Mouse (Mus musculus) large intestine, adult 2 months (tissue): ENCODE measurements around the gene Gm45234. TPM values are rescaled to one million over a fixed set of nuclear protein-coding genes. Genes with fewer than 3 reads are reported as not detected.

Source experiments
- DNase-seq: peaks from one replicate; pipeline ENCODE4 v3.0.0-alpha.2; 2012; ENCODE audit warnings: low read depth, low spot score
- WGBS: fragments of 180-500 bp; shearing (Covaris S2); methylation state at CpG from one replicate; pipeline ENCODE4 v1.1.7; 2018; 5-methylcytosine and 5-hydroxymethylcytosine counted together
- polyA plus RNA-seq: library from polyadenylated mRNA; depleted of rRNA; stranded (reverse); fragments of >200 nt; gene quantifications from 2 replicates; pipeline ENCODE4 v1.2.3, GENCODE M21; 2012; rRNA removed

The Gm45234 gene
- polyA plus RNA-seq, 1 experiment = not detected

GRCm38 (mm10) chr6:124690517-124690916 lies 65.3 kb downstream of the Gm45234 start:
- 93% methylated on average over 3 of the region's 3 CpGs for WGBS

More at GRCm38 (mm10) chr6:124690517-124690916, 65.3 kb downstream of the Gm45234 start:
- DNase-seq = no peak

Other genes with a start within 250 kb of the Gm45234 start
- 19.0 and 24.3 TPM in 2 replicates for gene C1ra, start 243.6 kb downstream of the Gm45234 start, polyA plus RNA-seq
- gene C1s1, start 213.7 kb downstream of the Gm45234 start, polyA plus RNA-seq = 31.4 and 47.1 TPM in 2 replicates
- gene C1rb, start 185.7 kb downstream of the Gm45234 start, polyA plus RNA-seq = 0.04 TPM in 1 of 2 replicates, not detected in the other
- 0.02 and 0.18 TPM in 2 replicates for gene C1s2, start 119.9 kb downstream of the Gm45234 start, polyA plus RNA-seq
- 211 and 383 TPM in 2 replicates for gene Lpcat3, start 93.0 kb downstream of the Gm45234 start, polyA plus RNA-seq
- gene Emg1, start 43.8 kb downstream of the Gm45234 start, polyA plus RNA-seq = 90.6 and 107 TPM in 2 replicates
- 215 and 267 TPM in 2 replicates for gene Phb2, start 43.7 kb downstream of the Gm45234 start, polyA plus RNA-seq
- 35.0 and 38.7 TPM in 2 replicates for gene Ptpn6, start 17.3 kb downstream of the Gm45234 start, polyA plus RNA-seq
- 156 TPM in 2 replicates for gene Grcc10, start 14.6 kb downstream of the Gm45234 start, polyA plus RNA-seq
- gene Atn1, start 503 bp upstream of the Gm45234 start, polyA plus RNA-seq = 31.9 and 33.6 TPM in 2 replicates
- gene Eno2, start 13.7 kb upstream of the Gm45234 start, polyA plus RNA-seq = 3.2 and 4.2 TPM in 2 replicates
- 0.47 and 1.1 TPM in 2 replicates for gene Lrrc23, start 23.7 kb upstream of the Gm45234 start, polyA plus RNA-seq
- gene Spsb2, start 52.6 kb upstream of the Gm45234 start, polyA plus RNA-seq = 23.9 and 28.5 TPM in 2 replicates
- 671 and 859 TPM in 2 replicates for gene Tpi1, start 58.3 kb upstream of the Gm45234 start, polyA plus RNA-seq
- 58.3 and 64.0 TPM in 2 replicates for gene Usp5, start 73.5 kb upstream of the Gm45234 start, polyA plus RNA-seq
- gene Cdca3, start 73.5 kb upstream of the Gm45234 start, polyA plus RNA-seq = 120 and 146 TPM in 2 replicates
- 0.11 and 0.12 TPM in 2 replicates for gene Gnb3, start 84.3 kb upstream of the Gm45234 start, polyA plus RNA-seq
- 8.3 and 10.5 TPM in 2 replicates for gene P3h3, start 101.7 kb upstream of the Gm45234 start, polyA plus RNA-seq
- gene Gpr162, start 108.0 kb upstream of the Gm45234 start, polyA plus RNA-seq = 1.1 and 1.7 TPM in 2 replicates
- gene Cd4, start 132.2 kb upstream of the Gm45234 start, polyA plus RNA-seq = 6.7 and 7.9 TPM in 2 replicates
- gene Lag3, start 155.7 kb upstream of the Gm45234 start, polyA plus RNA-seq = 3.8 and 4.7 TPM in 2 replicates
- 658 and 1,077 TPM in 2 replicates for gene Ptms, start 164.1 kb upstream of the Gm45234 start, polyA plus RNA-seq
- 350 and 390 TPM in 2 replicates for gene Mlf2, start 175.4 kb upstream of the Gm45234 start, polyA plus RNA-seq
- 149 and 151 TPM in 2 replicates for gene Cops7a, start 209.5 kb upstream of the Gm45234 start, polyA plus RNA-seq
- 2.3 and 3.3 TPM in 2 replicates for gene Pianp, start 240.7 kb upstream of the Gm45234 start, polyA plus RNA-seq